Mouse (Mus musculus) liver, postnatal 0 days (tissue): ENCODE measurements at regions not wholly inside any gene's neighbourhood (a gene's known extent, or its start where the extent isn't known, plus 50 kb on each side); places are given as distances from the start of the nearest gene placed in this dataset.

Experiments
- ATAC-seq: fragments of 200-750 bp; cut with Nextera tagmentation; 2 replicates; pipeline ENCODE4 v1.8.0; 2017; ENCODE audit warnings: mild to moderate bottlenecking, moderate library complexity
- DNase-seq: peaks from one replicate; pipeline ENCODE4 v3.0.0-alpha.2; 2016
- H3K27ac ChIP-seq: fragments of 300-500 bp; sonication (generic); 2 replicates; pipeline ENCODE4 v1.5.1; 2014; ENCODE audit warnings: antibody characterized with exemption, moderate library complexity, mild to moderate bottlenecking, low read depth
- H3K27me3 ChIP-seq: fragments of 300-500 bp; sonication (generic); 2 replicates; pipeline ENCODE4 v1.6.1; 2014; ENCODE audit warnings: low read length, control low read depth, mixed read lengths; ENCODE audit not compliant: insufficient read depth
- H3K36me3 ChIP-seq: fragments of 300-500 bp; sonication (generic); replicated peaks from 2 replicates; pipeline ENCODE4 v1.6.1; 2014; ENCODE audit warnings: mild to moderate bottlenecking, control low read depth, low read length, moderate library complexity, mixed read lengths; ENCODE audit not compliant: insufficient read depth
- H3K4me1 ChIP-seq: fragments of 300-500 bp; sonication (generic); 2 replicates; pipeline ENCODE4 v1.6.1; 2014; ENCODE audit warnings: antibody characterized with exemption, mild to moderate bottlenecking, control low read depth; ENCODE audit not compliant: insufficient read depth
- H3K4me2 ChIP-seq: fragments of 300-500 bp; sonication (generic); 2 replicates; pipeline ENCODE4 v1.6.1; 2014; ENCODE audit warnings: low read depth, mild to moderate bottlenecking, low read length, moderate library complexity, mixed read lengths
- H3K4me3 ChIP-seq: fragments of 300-500 bp; sonication (generic); 2 replicates; pipeline ENCODE4 v1.5.1; 2014; ENCODE audit warnings: low read depth, low read length
- H3K9ac ChIP-seq: fragments of 300-500 bp; sonication (generic); replicated peaks from 2 replicates; pipeline ENCODE4 v1.6.1; 2014; ENCODE audit warnings: mild to moderate bottlenecking, moderate library complexity
- H3K9me3 ChIP-seq: fragments of 300-500 bp; sonication (generic); 2 replicates; pipeline ENCODE4 v1.6.1; 2016; ENCODE audit warnings: mild to moderate bottlenecking, control low read depth, low read length, mixed read lengths
- CTCF ChIP-seq: sonication (generic); IDR thresholded peaks from 2 replicates; pipeline ENCODE4 v1.5.1; 2016; ENCODE audit warnings: antibody characterized with exemption, low read depth
- EP300 ChIP-seq: IDR thresholded peaks from 2 replicates; pipeline ENCODE4 v1.6.1; 2016; ENCODE audit warnings: antibody characterized with exemption, low read depth, mild to moderate bottlenecking
- WGBS: fragments of 180-500 bp; shearing (Covaris S2); extraction: QIAGEN DNeasy Blood & Tissue Kit; methylation state at CpG from one replicate; pipeline ENCODE4 v1.1.7; 2014; ENCODE audit not compliant: insufficient replicate concordance; 5-methylcytosine and 5-hydroxymethylcytosine counted together

DNA sequence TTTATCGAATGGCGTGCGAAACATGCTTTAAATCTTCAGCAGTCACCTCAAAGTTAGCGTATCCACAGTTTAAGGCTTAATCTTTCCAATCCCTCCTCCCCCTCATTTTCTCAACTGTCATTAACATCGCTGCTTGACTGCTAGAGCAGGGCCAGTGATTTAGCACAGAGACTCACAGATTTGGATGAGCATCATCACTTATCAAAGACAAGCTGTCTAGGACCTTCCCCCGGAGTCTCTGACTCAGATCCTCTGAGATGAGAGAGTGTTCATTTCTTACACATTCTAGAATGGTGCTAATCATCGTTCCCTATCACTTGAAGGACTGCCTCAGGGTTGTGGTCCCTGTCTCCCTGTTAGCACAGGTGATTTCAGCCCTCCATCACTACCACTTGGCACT, 112.1 kb upstream of the Tmem132c start:
- H3K4me3 ChIP-seq: no peak overlapping the region
- no peak overlapping the region for H3K4me2 ChIP-seq
- DNase-seq (no peak), ATAC-seq (no peak)
- no peak overlapping the region for H3K27ac ChIP-seq
- H3K9me3 ChIP-seq: peaks cover 2% of the 10 kb centered on the region; the same call in 1 of the 2 replicates
- WGBS: 78% methylated on average over 7 of the region's 7 CpGs
- TF ChIP-seq EP300 (no peak), CTCF (no peak)
- no peaks in the 10 kb centered on the region for H3K4me1 ChIP-seq
- H3K27me3 ChIP-seq: no peaks in the 10 kb centered on the region
- no peak overlapping the region for H3K9ac ChIP-seq
- H3K36me3 ChIP-seq: no peaks in the 10 kb centered on the region

DNA sequence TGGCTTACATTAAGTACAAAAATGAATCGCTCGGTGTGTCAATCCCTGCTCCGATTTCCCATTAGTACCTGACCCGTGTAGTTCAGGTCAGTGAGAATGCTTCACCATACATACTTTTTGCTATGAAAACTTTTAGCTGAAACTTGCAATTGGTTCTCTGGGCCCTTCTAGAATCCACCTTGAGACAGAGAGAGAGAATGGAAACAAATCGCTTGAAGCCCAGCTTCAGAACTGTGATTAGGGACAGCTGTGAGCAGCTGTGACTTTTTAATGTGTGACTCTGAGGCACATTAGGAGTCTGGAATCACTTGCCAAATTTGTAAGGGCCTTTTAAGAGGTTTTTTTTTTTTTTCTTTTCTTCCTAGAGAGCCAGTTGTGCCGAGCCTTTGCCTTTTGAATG, 107.2 kb upstream of the Tmem132c start:
- no peaks in the 10 kb centered on the region for H3K36me3 ChIP-seq
- TF ChIP-seq EP300 (no peak), CTCF (no peak)
- no peaks in the 10 kb centered on the region for H3K27me3 ChIP-seq
- WGBS: 76% methylated on average over 6 of the region's 6 CpGs
- peaks cover 2% of the 10 kb centered on the region; the same call in 1 of the 2 replicates for H3K9me3 ChIP-seq
- no peaks in the 10 kb centered on the region for H3K4me1 ChIP-seq
- H3K9ac ChIP-seq: no peak overlapping the region
- H3K4me3 ChIP-seq: no peak overlapping the region
- no peak for ATAC-seq
- no peak overlapping the region for H3K27ac ChIP-seq
- H3K4me2 ChIP-seq: no peak overlapping the region
- no peak for DNase-seq

DNA sequence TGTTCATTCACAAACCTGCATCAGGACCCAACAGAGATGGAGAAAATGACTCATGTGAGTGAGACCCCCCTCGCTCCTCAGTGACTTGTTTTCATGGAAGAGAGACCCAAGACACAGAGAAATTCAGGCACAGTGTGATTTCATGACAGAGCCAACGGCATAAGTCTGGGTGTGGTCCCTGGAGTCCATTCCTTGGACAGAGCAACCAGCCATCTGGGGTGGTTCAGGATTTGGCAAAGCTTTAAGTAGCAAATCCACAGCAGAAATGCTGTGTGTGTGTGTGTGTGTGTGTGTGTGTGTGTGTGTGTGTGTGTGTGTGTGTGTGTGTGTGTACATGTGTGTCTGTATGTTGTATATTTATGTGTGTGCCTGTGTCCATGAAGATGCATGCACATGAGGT, 101.0 kb upstream of the Tmem132c start:
- TF ChIP-seq EP300: no peak
- WGBS: 47% methylated on average over 2 of the region's 2 CpGs

DNA sequence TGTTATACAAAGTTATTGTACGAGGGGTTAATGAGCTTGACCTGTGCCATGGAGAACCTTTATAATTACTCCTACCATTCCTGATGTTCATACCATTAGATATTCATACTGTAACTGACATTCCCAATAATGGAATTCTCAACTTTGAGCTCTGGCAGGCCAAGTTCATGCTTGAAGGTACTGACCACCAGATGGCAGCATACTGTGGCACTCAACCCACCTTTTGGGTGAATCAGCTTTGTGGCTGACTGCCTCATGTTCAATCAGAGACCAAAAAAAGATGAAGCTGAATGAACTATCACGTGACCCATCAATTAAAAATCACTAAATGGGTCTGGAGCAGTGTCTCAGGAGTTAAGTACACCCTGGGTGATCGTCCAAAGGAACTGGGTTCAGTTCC, 81.3 kb upstream of the Tmem132c start:
- ATAC-seq (no peak), DNase-seq (no peak)
- Histone ChIP-seq H3K27me3 (no peaks in the 10 kb centered on the region), H3K27ac (no peak overlapping the region), H3K4me2 (no peak overlapping the region), H3K9ac (no peak overlapping the region), H3K4me1 (no peaks in the 10 kb centered on the region), H3K36me3 (no peaks in the 10 kb centered on the region), H3K9me3 (no peaks in the 10 kb centered on the region), H3K4me3 (no peak overlapping the region)
- TF ChIP-seq EP300 (no peak), CTCF (peak; percentile 46)
- WGBS: 32% methylated on average over 3 of the region's 3 CpGs

More for the DNA sequence above, 101.0 kb upstream of the Tmem132c start:
- Histone ChIP-seq H3K4me2 (no peak overlapping the region), H3K4me1 (no peaks in the 10 kb centered on the region), H3K9me3 (no peaks in the 10 kb centered on the region), H3K27ac (no peak overlapping the region), H3K36me3 (no peaks in the 10 kb centered on the region), H3K9ac (no peak overlapping the region), H3K27me3 (no peaks in the 10 kb centered on the region), H3K4me3 (no peak overlapping the region)
- DNase-seq (no peak), ATAC-seq (no peak)

DNA sequence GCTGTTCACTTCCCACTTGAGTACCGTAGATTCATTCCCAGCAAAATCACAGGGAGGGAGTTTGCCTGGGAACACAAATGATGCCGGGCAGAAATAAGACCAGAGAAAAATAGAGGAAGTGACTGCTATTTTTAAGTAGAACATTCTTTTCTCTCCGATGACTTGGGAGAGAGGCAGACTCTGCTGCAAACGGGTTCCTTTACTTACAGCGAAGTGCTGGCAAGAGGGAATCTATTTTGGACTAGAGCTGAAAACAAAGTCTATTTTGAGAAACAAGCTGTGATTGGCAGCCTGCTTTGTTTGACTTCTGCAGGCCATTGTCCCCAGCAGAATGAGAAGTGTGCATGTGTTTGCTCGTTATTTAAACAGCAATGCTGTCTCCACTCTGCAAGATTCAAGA, 78.2 kb upstream of the Tmem132c start:
- ATAC-seq: no peak
- Histone ChIP-seq H3K36me3 (no peaks in the 10 kb centered on the region), H3K4me1 (no peaks in the 10 kb centered on the region), H3K9ac (no peak overlapping the region), H3K4me3 (no peak overlapping the region), H3K27ac (no peak overlapping the region), H3K4me2 (no peak overlapping the region), H3K27me3 (no peaks in the 10 kb centered on the region), H3K9me3 (no peaks in the 10 kb centered on the region)
- DNase-seq: no peak
- TF ChIP-seq EP300: no peak
- TF ChIP-seq CTCF: no peak
- 79% methylated on average over 6 of the region's 6 CpGs for WGBS

DNA sequence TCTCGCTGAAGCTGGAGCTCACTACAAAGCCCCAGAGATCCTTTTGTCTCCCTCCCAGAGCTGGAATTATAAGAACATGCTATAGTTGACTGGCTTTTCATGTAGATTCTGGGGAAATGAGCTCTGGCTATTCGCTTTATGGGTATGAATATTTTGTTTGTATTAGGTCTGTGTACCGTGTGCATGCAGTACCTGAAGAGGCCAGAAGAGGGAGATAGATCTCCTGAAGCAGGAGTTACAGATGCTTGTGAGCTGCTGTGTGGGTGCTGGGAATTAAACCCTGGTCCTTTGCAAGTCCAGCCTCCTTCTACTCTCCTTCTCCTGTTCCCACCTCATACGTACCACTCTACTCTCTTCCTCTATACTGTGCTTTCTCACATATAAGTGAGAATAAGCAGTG, 52.6 kb upstream of the Tmem132c start:
- no peak overlapping the region for H3K9ac ChIP-seq
- H3K27ac ChIP-seq: no peak overlapping the region
- no peaks in the 10 kb centered on the region for H3K36me3 ChIP-seq
- ATAC-seq (no peak), DNase-seq (no peak)
- WGBS: 87% methylated on average over 4 of the region's 4 CpGs
- H3K4me3 ChIP-seq: no peak overlapping the region
- no peaks in the 10 kb centered on the region for H3K27me3 ChIP-seq
- peak; percentile 31 for TF ChIP-seq CTCF
- no peak for TF ChIP-seq EP300
- no peak overlapping the region for H3K4me2 ChIP-seq
- no peaks in the 10 kb centered on the region for H3K4me1 ChIP-seq
- H3K9me3 ChIP-seq: no peaks in the 10 kb centered on the region
